Mouse (Mus musculus) A20 (cell line): ENCODE data around the gene Scd1.
A peak's percentile ranks its signal among the peaks of the same experiment; 100 is the strongest.

Experiments used
- DNase-seq: peaks from one replicate; pipeline ENCODE4 v3.0.0-alpha.2; 2011; ENCODE audit warnings: low read depth, low spot score

Scd1 gene

DNA sequence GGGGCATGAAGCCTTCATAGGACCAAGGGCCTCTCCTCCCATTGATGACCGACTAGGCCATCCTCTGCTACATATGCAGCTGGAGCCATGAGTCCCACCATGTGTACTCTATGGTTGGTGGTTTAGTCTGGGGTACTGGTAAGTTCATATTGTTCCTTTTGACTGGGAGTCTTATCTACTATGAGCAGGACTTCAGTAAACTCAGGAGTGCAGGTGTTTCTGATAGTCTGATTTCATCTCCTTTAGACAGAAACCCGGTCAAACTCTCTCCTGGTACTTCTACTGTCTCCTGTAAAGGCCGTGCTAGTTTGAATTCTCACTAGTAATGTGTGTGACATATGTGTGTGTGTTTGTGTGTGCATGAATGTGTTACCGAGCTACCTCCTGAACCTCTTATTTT lies 41.9 kb downstream of the Scd1 start:
- DNase-seq = no peak

DNA sequence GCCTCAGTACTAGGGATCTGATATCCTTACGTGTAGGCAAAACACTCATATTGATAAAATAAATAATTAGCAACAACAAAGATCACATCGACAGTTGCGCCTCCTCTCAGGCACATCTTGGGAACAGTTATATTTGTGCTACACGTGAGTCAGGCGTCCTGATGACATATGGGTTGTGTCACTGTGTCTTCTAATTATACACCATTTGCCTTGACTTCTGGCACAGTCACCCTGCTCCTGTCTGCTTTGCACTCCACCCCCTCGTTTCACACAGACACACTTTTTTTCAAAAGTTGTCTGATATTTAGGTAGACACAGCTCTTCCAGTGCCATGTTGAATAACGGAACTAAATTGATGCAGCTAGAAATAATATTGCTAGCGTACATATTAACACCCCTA lies 43.6 kb downstream of the Scd1 start:
- DNase-seq = no peak

DNA sequence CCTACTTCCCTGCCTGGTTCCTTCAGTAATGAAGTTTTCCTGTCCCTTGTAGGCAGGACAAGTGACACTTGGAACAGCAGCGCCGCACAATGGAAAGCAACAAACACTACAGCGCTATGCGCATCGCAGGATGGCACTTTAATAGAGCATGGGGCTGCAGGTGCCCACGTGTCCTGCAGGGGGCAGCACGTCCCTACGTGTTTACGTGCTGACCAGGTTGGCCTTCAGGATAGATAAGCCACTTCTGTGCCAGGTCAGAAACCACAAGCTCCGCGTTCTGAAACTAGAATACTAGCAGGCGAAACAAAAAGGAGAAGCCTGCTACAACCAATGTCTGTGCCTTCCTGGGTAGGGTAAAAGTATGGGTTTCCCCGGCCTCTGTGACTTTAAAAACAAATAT lies 44.1 kb downstream of the Scd1 start:
- peak; percentile 97 for DNase-seq

DNA sequence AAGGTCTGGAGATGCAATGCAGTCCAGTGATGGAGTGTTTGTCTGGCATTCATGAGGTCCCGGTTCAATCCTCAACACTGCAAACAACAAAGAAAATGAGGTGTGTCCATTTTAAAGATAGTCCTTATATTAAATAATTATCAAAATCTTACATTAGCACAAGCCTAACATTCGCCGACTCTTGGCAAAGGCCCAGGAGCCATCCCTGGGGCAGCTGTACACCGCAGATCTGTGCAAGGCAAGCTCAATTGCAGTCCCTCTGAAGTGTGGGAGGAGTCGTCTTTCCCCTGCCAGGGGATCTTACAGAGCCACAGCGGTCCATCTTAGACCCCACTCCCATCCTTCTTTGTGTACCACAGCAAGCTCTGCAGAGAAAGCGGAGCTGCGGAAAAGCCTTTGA lies 49.0 kb downstream of the Scd1 start:
- DNase-seq = no peak

DNA sequence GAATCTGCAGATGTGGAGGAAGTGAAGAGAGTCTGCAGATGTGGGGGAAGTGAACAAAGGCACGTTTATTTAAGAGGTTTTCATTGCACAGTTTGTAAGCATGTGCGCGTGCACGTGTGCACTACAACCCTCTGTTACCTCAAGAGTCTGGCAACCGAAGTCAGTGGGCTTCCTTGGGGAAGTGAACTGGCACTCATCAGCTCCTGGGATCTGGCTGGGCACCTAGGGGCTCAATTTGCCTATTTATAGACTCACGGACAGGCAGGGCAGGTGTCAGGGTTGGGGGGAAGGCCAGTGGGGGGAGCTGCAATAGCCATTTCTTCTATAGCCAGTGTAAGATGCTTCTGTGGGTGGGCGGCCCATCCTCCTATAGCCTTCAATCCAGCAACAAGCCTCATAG lies 55.9 kb downstream of the Scd1 start:
- DNase-seq = no peak

DNA sequence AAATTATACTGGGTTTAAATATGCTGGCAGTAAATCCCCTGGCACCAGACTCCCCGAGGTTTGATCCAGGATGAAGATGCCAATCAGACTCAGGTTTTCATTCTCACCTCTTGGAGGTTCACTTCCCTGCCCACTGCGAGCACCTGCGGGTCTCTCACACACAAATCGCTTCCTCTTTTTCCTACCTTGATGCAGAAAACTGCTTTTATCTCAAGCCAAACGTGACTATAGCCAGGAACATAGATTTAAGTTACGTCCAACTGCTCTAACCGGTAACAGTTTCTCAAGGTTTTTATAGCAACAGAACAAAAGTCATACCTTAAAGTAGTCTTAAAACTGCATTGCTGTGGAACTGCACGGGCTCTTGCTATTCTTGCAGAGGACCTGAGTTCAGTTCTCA lies 58.0 kb downstream of the Scd1 start:
- DNase-seq = peak; percentile 76
